Mouse (Mus musculus) lung, adult 2 months (tissue): ENCODE results near the gene Larp4b. TPM values are rescaled to one million over a fixed set of nuclear protein-coding genes. Genes with fewer than 3 reads are reported as not detected.

Source experiments
- DNase-seq: peaks from one replicate; pipeline ENCODE4 v3.0.0; 2022
- H3K4me1 ChIP-seq: fragments of 200-500 bp; 2 replicates; pipeline ENCODE4 v1.6.1; 2011; ENCODE audit warnings: low read length; ENCODE audit not compliant: control insufficient read depth, insufficient read depth
- H3K4me3 ChIP-seq: fragments of 200-500 bp; replicated peaks from 2 replicates; pipeline ENCODE3; 2011; ENCODE audit warnings: low read depth, mild to moderate bottlenecking, control low read depth, low read length; ENCODE audit errors: extremely low read depth
- CTCF ChIP-seq: fragments of 200-500 bp; IDR thresholded peaks from 2 replicates; pipeline ENCODE4 v1.5.1; 2011; ENCODE audit warnings: mild to moderate bottlenecking, low read length, control low read depth; ENCODE audit not compliant: insufficient read depth
- POLR2A ChIP-seq: fragments of 200-500 bp; IDR thresholded peaks from 2 replicates; pipeline ENCODE4 v1.6.1; 2011; ENCODE audit warnings: low read depth, mild to moderate bottlenecking, control low read depth, low read length, borderline replicate concordance; ENCODE audit errors: extremely low read depth
- WGBS: fragments of 180-500 bp; shearing (Covaris S2); methylation state at CpG from one replicate; pipeline ENCODE4 v1.1.7; 2018; 5-methylcytosine and 5-hydroxymethylcytosine counted together
- polyA plus RNA-seq: library from polyadenylated mRNA; depleted of rRNA; stranded (reverse); fragments of >200 nt; gene quantifications from 2 replicates; pipeline ENCODE4 v1.2.3, GENCODE M21; 2012

Gene Larp4b
- polyA plus RNA-seq, 1 experiment = 23.9 TPM

DNA sequence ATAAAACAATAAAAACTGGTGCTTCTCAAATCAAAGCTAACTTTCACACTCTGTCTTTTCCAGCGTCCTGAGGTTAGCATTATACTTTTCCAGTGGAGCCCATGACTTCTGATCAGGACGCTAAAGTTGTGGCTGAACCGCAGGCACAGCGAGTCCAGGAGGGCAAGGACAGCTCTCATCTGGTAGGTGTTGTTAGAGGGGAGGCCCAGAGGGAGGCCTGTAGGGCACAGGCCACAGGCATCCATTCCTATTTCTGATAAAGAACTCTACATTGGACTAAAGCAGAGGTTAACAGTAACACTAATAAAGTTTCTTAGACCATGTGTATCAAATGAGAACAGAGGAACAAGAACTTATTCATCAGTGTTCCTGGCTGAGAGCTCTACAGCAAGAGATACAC lies 28.4 kb downstream of the Larp4b start:
- TF ChIP-seq POLR2A (no peak), CTCF (no peak)
- WGBS = 76% methylated on average over 4 of the region's 4 CpGs
- Histone ChIP-seq H3K4me3 (no peak overlapping the region), H3K4me1 (peaks cover 4% of the 10 kb centered on the region)
- no peak for DNase-seq

DNA sequence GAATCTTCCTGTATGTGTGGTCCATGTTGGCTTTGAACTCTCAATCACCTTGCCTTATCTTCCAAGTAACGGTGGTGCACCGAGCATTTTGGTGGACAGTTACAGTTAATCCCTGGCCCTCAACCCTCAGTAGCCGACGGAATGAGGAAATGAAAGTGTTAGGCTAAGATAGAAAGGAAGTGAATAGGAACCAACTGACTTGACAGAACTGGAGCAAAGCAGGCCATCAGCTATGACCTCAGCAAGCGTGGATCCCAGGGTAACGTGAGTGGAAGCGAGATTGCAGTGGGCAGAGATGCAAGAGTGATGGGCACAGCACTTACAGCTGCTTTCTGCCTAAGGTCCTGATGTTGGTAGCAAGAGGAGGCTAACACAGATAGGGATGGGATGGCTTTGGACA lies 31.5 kb downstream of the Larp4b start:
- 70% methylated on average over 7 of the region's 7 CpGs for WGBS
- no peak overlapping the region for H3K4me3 ChIP-seq
- peaks cover 2% of the 10 kb centered on the region for H3K4me1 ChIP-seq
- no peak for DNase-seq
- no peak for TF ChIP-seq CTCF
- TF ChIP-seq POLR2A = no peak

DNA sequence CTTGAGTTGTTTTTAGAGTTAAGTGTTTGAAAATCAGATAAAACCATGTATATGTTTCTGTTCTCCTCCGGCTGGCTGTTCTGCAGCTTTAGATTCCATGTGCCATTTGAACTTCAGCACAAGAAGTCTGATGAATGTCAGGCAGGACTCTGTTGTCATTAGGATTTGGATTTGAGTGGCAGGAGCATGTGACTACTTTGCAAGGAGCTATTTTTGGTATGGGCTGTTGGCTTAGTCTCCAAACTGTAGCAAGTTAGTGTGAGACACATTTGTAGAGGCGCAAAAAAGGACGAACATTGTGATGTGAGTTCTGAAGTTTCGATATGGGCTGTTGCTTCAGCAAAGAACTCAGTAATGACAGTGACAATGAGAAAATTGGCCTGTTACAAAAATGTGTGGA lies 34.0 kb downstream of the Larp4b start:
- no peak overlapping the region for H3K4me3 ChIP-seq
- WGBS = 74% methylated on average over 4 of the region's 4 CpGs

DNA sequence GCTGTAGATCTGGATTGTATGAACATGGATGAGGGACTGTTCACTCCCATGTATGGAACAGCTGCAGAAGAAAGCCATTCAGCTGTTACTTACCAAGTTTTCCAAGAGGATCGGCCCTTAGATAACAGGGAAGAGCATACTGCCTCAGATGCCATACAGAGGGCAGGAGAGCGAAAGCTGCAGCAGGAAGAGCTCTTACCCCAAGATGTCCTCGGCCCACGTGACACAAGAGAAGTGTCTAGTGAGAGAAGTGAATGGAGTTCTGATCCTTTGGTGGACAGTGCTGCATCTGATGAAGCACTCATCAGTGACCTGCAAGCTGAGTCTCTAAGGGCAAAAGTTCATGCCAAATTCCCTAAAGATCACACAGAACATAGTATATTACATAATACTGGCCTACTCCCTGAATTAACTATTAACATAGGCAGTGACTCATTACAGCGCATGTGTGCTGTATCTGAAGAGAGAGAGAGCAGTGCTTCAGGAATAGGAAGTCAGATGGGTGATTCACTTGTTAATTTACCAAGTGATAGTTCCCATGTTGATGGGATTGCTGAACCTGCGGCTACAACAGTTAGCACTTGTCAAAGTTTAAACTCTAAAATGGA lies 35.1 kb downstream of the Larp4b start:
- TF ChIP-seq POLR2A = no peak
- TF ChIP-seq CTCF = no peak
- DNase-seq = no peak
- Histone ChIP-seq H3K4me3 (no peak overlapping the region), H3K4me1 (no peaks in the 10 kb centered on the region; the same call in 1 of the 2 replicates)
- 83% methylated on average over 6 of the region's 6 CpGs for WGBS

More for the DNA sequence above, 34.0 kb downstream of the Larp4b start:
- H3K4me1 ChIP-seq = no peaks in the 10 kb centered on the region; the same call in 1 of the 2 replicates
- TF ChIP-seq POLR2A = no peak
- no peak for TF ChIP-seq CTCF
- DNase-seq = no peak

DNA sequence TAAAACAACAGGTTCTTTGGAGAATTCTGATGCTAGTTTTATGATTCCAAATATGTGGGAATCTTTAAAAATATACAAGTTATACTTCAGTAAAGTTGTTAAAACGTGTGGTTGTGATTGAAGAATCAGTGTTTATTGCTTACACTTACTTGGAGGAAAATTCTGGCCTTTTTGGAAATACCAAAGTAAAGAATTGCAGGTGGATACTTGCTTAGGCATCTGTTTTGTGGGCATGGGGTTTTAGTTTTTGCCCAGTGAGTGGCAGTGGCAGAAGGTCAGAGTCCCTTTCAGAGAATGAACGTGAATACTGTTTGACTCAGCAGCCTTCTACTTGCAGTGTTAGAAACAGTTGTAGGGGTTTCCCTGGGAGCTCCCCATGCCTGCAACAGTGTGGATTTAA lies 40.7 kb downstream of the Larp4b start:
- TF ChIP-seq POLR2A (no peak), CTCF (no peak)
- no peak for DNase-seq
- WGBS = 90% methylated on average over 2 of the region's 2 CpGs
- Histone ChIP-seq H3K4me1 (no peaks in the 10 kb centered on the region), H3K4me3 (no peak overlapping the region)

DNA sequence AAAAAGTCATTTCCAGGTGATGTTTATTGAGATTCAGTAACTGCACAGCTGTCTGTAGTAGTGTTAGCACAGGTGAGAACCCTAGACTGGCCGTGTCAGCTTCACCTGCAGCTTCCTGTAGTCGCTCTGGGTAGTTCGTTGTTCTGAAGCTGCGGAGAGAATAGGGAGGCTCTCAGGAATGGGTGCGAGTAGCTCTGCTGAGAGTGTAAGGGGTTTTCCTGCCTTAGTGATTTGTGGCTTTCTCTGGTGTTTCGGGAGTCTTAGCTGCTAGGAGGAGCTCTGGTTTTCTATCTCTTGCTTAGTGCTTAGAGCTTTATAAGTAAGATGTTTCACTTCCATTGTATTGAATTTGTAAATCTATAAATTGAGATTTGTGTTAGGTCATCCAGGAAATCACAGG lies 42.4 kb downstream of the Larp4b start:
- no peak for DNase-seq
- 78% methylated on average over 6 of the region's 6 CpGs for WGBS
- Histone ChIP-seq H3K4me3 (no peak overlapping the region), H3K4me1 (no peaks in the 10 kb centered on the region)
- TF ChIP-seq CTCF (no peak), POLR2A (no peak)

DNA sequence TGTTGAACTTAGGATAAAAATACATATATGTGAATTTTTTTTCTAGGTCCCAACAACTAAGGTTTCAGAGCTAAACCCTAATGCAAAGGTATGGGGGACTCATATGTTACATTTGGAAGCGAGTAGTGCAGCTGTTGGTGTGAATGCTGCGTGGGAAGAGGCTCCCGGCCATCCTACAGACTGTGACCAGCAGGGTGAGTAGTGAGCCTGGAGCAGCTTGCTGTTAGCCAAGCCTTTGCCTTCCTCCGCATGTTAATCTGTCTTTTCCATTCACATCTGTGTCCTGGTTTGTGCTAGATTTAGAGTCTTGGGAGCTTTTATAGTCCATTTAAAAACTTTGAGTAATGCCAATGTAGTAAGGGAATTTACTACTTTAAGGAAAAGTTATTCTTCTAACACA lies 43.1 kb downstream of the Larp4b start:
- Histone ChIP-seq H3K4me1 (no peaks in the 10 kb centered on the region), H3K4me3 (no peak overlapping the region)
- no peak for DNase-seq
- 71% methylated on average over 4 of the region's 4 CpGs for WGBS
- TF ChIP-seq POLR2A (no peak), CTCF (peak; percentile 24; the same call in 1 of the 2 replicates)

DNA sequence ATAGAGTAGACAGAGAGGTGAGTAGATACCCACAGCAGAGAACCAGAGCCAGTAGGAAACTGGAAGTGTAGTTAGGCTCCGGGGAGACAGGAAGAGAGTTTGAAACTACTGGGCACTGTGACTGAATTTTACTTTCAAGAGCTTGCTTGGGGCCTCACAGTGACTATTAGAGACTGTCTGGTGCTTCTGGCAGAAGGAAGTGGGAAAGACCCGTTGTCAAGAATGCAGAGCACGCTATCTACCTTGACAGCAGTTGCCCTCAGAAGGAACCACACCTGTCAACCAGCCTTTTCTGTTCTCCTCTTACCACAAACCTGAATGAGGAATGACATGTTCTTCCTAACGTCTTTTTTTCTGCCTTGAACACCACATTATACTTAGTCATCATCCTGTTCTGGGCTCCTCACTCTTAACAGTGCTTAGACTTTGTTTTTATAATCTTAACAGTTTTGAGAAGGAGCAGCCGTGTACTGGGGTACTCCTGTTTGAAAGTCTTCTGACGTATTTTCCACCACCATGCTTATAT lies 45.8 kb downstream of the Larp4b start:
- no peak for TF ChIP-seq POLR2A
- Histone ChIP-seq H3K4me1 (no peaks in the 10 kb centered on the region; the same call in 1 of the 2 replicates), H3K4me3 (no peak overlapping the region)
- 39% methylated on average over 6 of the region's 6 CpGs for WGBS
- no peak for DNase-seq

DNA sequence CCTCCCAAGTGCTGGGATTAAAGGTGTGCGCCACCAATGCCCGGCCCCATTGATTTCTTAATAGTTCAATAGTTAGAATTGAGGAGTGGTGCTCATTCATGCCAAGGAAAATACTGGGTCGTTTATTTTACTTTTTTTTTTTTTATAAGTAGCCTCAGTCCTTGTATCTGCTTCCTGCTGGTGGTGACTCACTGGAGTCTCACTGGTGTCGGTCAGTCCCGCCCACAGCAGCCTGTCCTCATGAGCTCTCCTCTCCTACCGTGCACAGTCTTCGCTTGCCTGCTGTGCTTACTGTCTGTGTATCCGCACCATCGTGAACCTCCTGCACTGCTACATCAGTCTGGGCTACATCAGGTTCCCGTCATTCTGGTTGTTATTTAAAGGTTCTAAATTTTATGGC lies 46.5 kb downstream of the Larp4b start:
- DNase-seq = no peak
- Histone ChIP-seq H3K4me1 (no peaks in the 10 kb centered on the region; the same call in 1 of the 2 replicates), H3K4me3 (no peak overlapping the region)
- 57% methylated on average over 10 of the region's 10 CpGs for WGBS
- TF ChIP-seq CTCF (no peak), POLR2A (no peak)

DNA sequence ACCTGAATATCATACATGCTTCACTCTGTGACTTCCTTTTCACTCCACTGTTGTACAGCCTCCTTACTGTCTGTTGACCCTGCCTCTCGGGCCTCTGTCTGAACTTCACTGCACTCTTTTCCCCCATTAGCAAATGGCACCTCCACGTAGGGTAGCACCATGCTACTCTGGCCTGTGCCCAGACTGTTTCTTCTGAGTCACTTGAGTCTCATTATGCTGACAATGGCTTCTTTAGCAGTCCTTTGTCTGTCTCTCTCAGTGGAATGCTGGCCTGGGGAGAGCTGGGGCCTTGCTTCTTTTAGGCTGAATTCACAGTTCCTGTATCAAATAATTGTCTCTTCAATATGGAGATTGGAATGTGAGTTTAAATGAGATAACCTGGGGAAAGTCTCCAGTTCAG lies 48.7 kb downstream of the Larp4b start:
- no peak for DNase-seq
- H3K4me1 ChIP-seq = no peaks in the 10 kb centered on the region; the same call in 1 of the 2 replicates
- 64% methylated on average over 2 of the region's 2 CpGs for WGBS
- no peak overlapping the region for H3K4me3 ChIP-seq
- TF ChIP-seq CTCF (no peak), POLR2A (no peak)

DNA sequence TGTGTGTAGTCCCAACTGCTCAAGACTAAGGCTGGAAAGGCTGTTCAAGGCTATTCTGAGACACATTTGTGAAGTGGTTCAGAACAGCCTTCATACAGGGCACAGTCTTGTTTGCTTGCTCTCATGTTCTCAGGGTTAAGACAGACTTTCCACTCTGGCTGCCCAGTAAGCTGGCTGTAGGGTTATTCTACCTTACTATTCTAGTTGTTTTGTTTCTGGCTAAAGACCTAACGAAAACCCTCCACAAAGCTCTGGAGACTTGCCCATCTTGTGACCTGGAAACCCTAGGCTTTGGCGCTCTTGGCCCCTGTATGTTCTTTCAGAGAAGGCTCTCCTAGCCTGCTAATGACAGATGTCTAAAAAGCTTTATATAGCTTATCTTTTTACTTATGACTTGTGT lies 55.1 kb downstream of the Larp4b start:
- no peak for DNase-seq
- TF ChIP-seq CTCF = no peak
- 82% methylated on average over 2 of the region's 2 CpGs for WGBS
- Histone ChIP-seq H3K4me1 (no peaks in the 10 kb centered on the region), H3K4me3 (no peak overlapping the region)
